Mouse (Mus musculus) adrenal gland, postnatal 10 days (tissue): Measurements from ENCODE around the gene Gpcpd1. TPM values are rescaled to one million over a fixed set of nuclear protein-coding genes. Genes with fewer than 3 reads are reported as not detected.
"Not testable (repeated sequence)": the region's sequence is repeated elsewhere in the genome, so short reads cannot be mapped to it uniquely, and the experiment has no call there.

ENCODE experiments used
- DNase-seq: peaks from one replicate; pipeline ENCODE4 v3.0.0; 2021; ENCODE audit warnings: mixed read lengths
- long read RNA-seq, 2 experiments: library from polyadenylated mRNA; stranded (forward); transcript quantifications; one replicate each; pipeline ENCODE4 v2.0.0; 2021
- total RNA-seq, 2 experiments: library from RNA; stranded (reverse); gene quantifications; 2 replicates each; pipeline ENCODE4 v1.2.3; 2021

Gene Gpcpd1
- 10 to 100 TPM; 32.5 to 46.9 TPM for total RNA-seq
- long read RNA-seq, experiment 1, transcript Gpcpd1-202 (20 exons, 3,686 nt) = major isoform, 6 of 26 reads
- long read RNA-seq, experiment 1, partial matches to known transcripts = 10 of 26 reads
- long read RNA-seq, experiment 1, other reads (novel, unspliced or antisense) = 6 of 26 reads
- long read RNA-seq, experiment 2, transcript Gpcpd1-202 (20 exons, 3,686 nt) = major isoform, 7 of 20 reads
- long read RNA-seq, experiment 2, partial matches to known transcripts = 9 of 20 reads
- long read RNA-seq, experiment 2, other reads (novel, unspliced or antisense) = 2 of 20 reads

GRCm38 (mm10) chr2:132587240-132587779, at the start of gene Gpcpd1:
Gene Gpcpd1 (minus strand): TSS chr2:132587729.
- no peak for DNase-seq

DNA sequence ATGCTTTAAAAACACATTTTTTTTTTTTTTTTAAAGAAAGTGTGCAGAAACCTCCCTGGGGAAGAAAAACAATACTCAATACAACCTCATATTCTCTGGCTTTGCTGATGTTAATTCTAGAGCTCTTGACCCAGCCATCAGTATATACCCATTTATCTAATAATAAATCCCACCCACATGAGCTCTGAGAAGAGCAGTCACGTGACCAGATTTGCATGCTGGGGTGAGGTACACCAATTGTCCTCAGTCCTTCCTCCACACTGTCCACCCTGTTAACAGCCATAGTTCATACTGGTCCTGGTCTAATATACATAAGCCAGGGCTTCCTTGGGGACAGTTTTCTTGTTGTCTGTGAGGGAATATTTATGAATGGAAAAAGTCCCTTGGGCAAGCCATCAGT, 49.0 kb upstream of the Gpcpd1 start:
- no peak for DNase-seq

DNA sequence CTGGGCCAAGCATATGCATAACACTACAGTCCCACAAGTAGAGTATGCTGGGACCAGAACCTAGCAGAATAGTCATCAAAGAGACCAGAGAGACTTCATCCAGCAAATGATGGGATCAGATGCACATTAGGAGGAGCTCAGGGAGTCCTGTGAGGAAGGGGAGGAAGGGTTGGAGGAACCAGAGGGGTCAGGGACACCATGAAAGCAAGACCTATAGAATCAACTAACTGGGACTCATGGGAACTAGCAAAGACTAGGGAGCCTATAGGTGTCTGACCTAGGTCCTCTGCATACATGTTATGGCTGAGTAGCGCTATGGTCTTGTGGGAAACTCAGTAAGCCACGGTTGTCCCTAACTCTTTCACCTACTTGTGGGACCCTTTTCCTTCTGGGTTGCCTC, 41.1 kb upstream of the Gpcpd1 start:
- no peak for DNase-seq

GRCm38 (mm10) chr2:132623092-132623491, 35.6 kb upstream of the Gpcpd1 start:
- DNase-seq = no peak

- DNase-seq = no peak
Measured at GRCm38 (mm10) chr2:132617693-132618092, 30.2 kb upstream of the Gpcpd1 start.

GRCm38 (mm10) chr2:132613581-132614188, 26.2 kb upstream of the Gpcpd1 start:
- no peak for DNase-seq

- DNase-seq = peak; percentile 54
Measured at GRCm38 (mm10) chr2:132611551-132612233, 24.2 kb upstream of the Gpcpd1 start.

DNA sequence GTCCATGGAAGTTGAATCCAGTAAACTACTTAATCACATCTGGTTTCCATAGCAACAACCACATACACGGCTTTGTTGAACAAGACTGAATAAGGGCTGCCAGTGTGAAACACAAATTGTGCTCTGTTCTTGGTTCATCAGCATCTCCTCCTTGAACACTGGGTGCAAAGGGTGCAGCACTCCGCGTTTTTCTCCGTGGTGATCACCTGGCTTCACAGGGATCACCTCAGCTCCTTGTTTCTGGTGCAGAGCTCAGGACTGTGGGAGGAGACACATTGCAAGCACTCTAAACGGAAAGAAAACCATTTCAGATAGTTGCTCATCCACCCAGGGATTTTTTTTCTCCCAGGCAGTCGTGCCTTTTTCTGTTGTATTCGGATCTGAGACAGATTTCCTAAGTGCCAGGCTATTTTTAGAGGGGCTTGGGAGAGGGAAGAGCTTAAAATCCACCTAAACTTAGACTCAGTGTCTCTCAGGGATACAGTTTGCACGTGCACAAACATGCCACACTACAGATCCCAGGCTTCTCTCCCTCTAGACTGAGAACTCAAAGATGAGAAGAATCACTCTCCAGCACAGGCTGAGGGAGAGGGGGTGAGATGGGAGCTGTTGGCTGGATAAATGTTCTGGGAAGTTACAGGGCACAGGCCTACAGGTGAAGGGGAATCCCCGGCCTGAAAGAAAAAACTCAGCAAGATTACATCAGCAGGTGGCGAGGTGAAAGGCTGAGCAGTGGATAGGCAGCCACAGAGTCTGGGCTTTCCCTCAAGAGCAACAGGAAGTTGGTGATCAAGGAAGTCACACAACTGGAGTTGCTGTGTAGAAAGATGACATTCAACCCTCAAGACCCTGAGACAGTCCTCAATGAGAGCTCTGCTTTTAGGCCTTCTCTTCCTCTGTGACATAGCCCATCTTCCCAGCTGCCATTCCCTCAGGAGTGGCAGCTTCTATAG, 19.9 kb upstream of the Gpcpd1 start:
- DNase-seq = no peak

GRCm38 (mm10) chr2:132605795-132606563, 18.4 kb upstream of the Gpcpd1 start:
- no peak for DNase-seq

GRCm38 (mm10) chr2:132604922-132605321, 17.4 kb upstream of the Gpcpd1 start:
- DNase-seq = no peak

GRCm38 (mm10) chr2:132603706-132604105, 16.2 kb upstream of the Gpcpd1 start:
- no peak for DNase-seq

DNA sequence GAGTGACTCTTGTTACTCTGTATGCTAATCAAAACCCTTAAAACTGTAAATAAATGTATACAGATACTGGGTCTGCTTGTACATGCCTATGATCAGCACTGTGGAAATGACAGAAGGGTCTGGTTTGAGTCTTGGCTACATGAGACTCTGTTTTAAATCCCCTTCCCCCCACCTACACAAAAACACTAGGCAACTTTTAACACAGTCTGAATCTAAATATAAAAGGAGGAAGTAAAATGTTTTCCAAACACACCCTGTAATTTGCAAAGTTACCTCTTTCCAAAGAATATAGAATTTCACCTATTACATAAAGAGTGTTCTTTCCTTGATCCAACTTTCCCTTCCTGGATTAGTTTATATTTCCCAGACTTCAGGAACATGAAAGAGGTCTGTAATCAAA, 14.2 kb upstream of the Gpcpd1 start:
- no peak for DNase-seq

GRCm38 (mm10) chr2:132600081-132600480, 12.6 kb upstream of the Gpcpd1 start:
- DNase-seq = no peak

- peak; percentile 75 for DNase-seq
Measured at GRCm38 (mm10) chr2:132599127-132599526, 11.6 kb upstream of the Gpcpd1 start.

GRCm38 (mm10) chr2:132597866-132598480, 10.4 kb upstream of the Gpcpd1 start:
- DNase-seq = no peak

DNA sequence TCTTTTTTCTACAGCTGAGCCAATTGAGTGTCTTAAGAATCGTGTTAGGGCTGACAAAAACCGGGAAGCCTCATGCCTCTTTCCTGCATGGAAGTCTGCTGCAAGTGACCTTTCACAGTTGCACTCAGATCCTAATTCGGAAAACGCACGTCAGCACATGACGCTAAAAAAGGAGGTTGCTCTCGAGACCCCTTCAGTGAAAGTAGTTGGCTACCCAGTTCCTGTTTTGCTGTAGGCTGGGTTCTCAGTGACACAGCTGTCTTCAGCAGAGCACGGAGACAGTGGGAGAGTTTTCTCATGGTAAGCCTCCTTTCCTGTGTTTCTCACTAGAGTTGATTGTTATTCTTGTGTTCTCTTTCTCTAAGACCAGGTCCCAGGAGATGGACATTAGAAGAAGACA, 9.7 kb upstream of the Gpcpd1 start:
- DNase-seq = no peak

DNA sequence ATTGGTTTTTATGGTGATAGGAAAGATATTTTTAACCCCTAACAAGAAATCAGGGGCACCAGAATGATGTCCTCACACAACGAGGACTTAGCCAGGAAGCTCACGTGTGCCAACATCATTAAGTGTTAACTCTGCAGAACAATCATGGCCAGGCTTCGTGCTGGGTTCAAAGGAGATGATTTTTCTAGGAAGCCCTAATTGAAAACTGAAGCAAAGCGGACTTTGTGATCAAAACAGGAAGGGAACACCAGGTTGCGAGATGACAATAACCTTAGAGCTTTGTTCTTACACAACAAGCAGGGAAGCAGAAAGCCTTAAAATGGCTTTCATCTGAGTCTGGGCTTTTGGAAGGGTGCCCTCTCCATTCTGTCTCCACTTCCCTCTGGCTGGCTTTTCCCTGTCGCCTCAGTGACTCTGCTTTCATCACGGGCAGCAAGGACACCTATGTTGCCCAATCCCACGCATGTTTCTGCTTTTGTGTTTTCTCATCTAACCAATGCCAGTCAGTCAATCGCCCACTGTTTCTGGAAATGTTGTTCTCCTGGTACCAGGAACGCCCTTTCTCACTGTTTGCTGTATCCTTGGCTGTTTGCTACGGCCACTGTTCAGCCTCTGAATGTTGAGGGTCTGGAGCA, 8.2 kb upstream of the Gpcpd1 start:
- DNase-seq = peak; percentile 44

- no peak for DNase-seq
Measured at GRCm38 (mm10) chr2:132592126-132592525, 4.6 kb upstream of the Gpcpd1 start.

GRCm38 (mm10) chr2:132591579-132591978, 4.0 kb upstream of the Gpcpd1 start:
- not testable (repeated sequence) for DNase-seq

DNA sequence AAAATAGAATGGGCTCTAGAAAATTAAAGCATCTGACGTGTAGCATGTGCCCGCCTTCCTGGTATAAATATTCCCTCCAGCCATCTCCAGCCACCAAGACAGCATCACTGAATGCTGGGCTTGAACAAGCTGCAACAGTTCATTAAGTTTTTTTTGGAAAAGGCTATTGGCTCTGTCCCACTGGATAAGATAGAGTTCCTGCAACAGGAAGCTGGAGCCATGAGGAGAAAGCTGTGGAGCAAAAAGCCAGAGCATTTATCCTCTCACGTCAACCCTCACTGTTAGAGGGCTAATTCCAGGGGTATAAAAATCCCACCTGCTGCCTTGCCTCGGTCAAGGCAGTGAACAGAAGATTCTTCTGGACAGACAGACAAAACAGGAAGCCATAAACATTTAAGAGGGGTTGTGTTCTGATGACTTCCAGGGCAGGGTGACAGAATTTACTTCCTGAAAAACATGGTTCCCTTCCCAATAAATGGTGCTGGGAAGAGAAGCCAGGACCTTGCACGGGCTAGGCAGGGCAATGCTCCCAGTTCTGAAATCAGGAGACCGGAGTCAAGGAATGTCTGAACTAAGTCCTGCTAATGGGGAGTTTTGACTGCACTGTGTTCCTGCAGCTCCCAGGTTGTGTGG, 2.5 kb upstream of the Gpcpd1 start:
- no peak for DNase-seq
